Mouse (Mus musculus) heart, embryonic 14.5 days (tissue): Measurements from ENCODE around the gene Thg1l. TPM values are rescaled to one million over a fixed set of nuclear protein-coding genes. Genes with fewer than 3 reads are reported as not detected.

Source experiments
- ATAC-seq: fragments of 200-750 bp; cut with Nextera tagmentation; 2 replicates; pipeline ENCODE4 v1.8.0; 2017; ENCODE audit warnings: low read depth, moderate TSS enrichment; ENCODE audit not compliant: insufficient number of reproducible peaks, insufficient read depth, low FRiP score
- H3K27ac ChIP-seq, 2 experiments: fragments of 200-500 bp in 1 of 2; fragments of 300-500 bp in 1 of 2; sonication (generic) in 1 of 2; replicated peaks in 1 of 2; 2 replicates each; pipeline ENCODE4 v1.5.1; 2012 to 2014; ENCODE audit warnings: low read depth in 2 of 2, low read length in 2 of 2, control low read depth in 1 of 2, mild to moderate bottlenecking in 1 of 2, mixed read lengths in 1 of 2; ENCODE audit not compliant: control insufficient read depth in 1 of 2, insufficient read depth in 1 of 2
- H3K27me3 ChIP-seq: fragments of 300-500 bp; sonication (generic); 2 replicates; pipeline ENCODE4 v1.6.1; 2014; ENCODE audit warnings: mild to moderate bottlenecking, low read length, control low read depth; ENCODE audit not compliant: control insufficient read depth, insufficient read depth
- H3K36me3 ChIP-seq: fragments of 300-500 bp; sonication (generic); 2 replicates; pipeline ENCODE4 v1.6.1; 2014; ENCODE audit warnings: mild to moderate bottlenecking, control low read depth, low read length, mixed read lengths; ENCODE audit not compliant: control insufficient read depth, insufficient read depth
- H3K4me1 ChIP-seq, 2 experiments: fragments of 200-500 bp in 1 of 2; fragments of 300-500 bp in 1 of 2; sonication (generic) in 1 of 2; 2 replicates each; pipeline ENCODE4 v1.6.1; 2012 to 2014; ENCODE audit warnings: low read length in 2 of 2, control low read depth in 1 of 2, mixed read lengths in 1 of 2; ENCODE audit not compliant: control insufficient read depth in 2 of 2, insufficient read depth in 2 of 2
- H3K4me2 ChIP-seq: fragments of 300-500 bp; sonication (generic); 2 replicates; pipeline ENCODE4 v1.6.1; 2014; ENCODE audit warnings: mild to moderate bottlenecking, low read length
- H3K4me3 ChIP-seq, 2 experiments: fragments of 200-500 bp in 1 of 2; fragments of 300-500 bp in 1 of 2; sonication (generic) in 1 of 2; 2 replicates each; pipeline ENCODE4 v1.5.1; 2012 to 2014; ENCODE audit warnings: low read length in 2 of 2, mild to moderate bottlenecking in 2 of 2, control low read depth in 1 of 2, low read depth in 1 of 2, moderate library complexity in 1 of 2; ENCODE audit not compliant: control insufficient read depth in 1 of 2, insufficient read depth in 1 of 2
- H3K9ac ChIP-seq: fragments of 300-500 bp; sonication (generic); 2 replicates; pipeline ENCODE4 v1.6.1; 2014; ENCODE audit warnings: mild to moderate bottlenecking, low read length
- H3K9me3 ChIP-seq: fragments of 300-500 bp; sonication (generic); 2 replicates; pipeline ENCODE4 v1.6.1; 2016; ENCODE audit warnings: low read length, control low read depth; ENCODE audit not compliant: control insufficient read depth
- WGBS: fragments of 180-500 bp; shearing (Covaris S2); extraction: QIAGEN DNeasy Blood & Tissue Kit; methylation state at CpG from one replicate; pipeline ENCODE4 v1.1.7; 2014; 5-methylcytosine and 5-hydroxymethylcytosine counted together
- polyA plus RNA-seq: library from polyadenylated mRNA; unstranded; fragments of >200 nt; fragmentation: Nextera tagmentation; extraction: Ambion mirVana; gene quantifications from 2 replicates; pipeline ENCODE4 v1.2.1, GENCODE M21; 2014

Thg1l gene
- polyA plus RNA-seq, 1 experiment from 2014 or later, result 8.5 TPM

- ATAC-seq, result no peak
- Histone ChIP-seq H3K4me3 (no peak overlapping the region), H3K36me3 (no peaks in the 10 kb centered on the region), H3K4me1 (no peaks in the 10 kb centered on the region), H3K27me3 (0 out of 2 replicates have a peak, but pooled peaks cover 3% of the 10 kb centered on the region), H3K9ac (no peak overlapping the region), H3K9me3 (no peaks in the 10 kb centered on the region), H3K27ac (no peak overlapping the region), H3K4me2 (no peak overlapping the region)
- 76% methylated on average over 5 of the region's 5 CpGs for WGBS
Observed at GRCm38 (mm10) chr11:45973635-45974034, 18.3 kb upstream of the Thg1l start.

- no peaks in the 10 kb centered on the region for H3K4me1 ChIP-seq
- no peak overlapping the region for H3K9ac ChIP-seq
- WGBS, result 83% methylated on average over 3 of the region's 3 CpGs
- no peaks in the 10 kb centered on the region for H3K9me3 ChIP-seq
- H3K27ac ChIP-seq, result no peak overlapping the region
- H3K36me3 ChIP-seq, result no peaks in the 10 kb centered on the region
- H3K27me3 ChIP-seq, result no peaks in the 10 kb centered on the region
- no peak overlapping the region for H3K4me3 ChIP-seq
- H3K4me2 ChIP-seq, result no peak overlapping the region
- ATAC-seq, result no peak
Observed at GRCm38 (mm10) chr11:45968466-45968865, 13.2 kb upstream of the Thg1l start.

- WGBS, result 71% methylated on average over 4 of the region's 4 CpGs
Observed at GRCm38 (mm10) chr11:45966896-45967295, 11.6 kb upstream of the Thg1l start.

GRCm38 (mm10) chr11:45960003-45960402 is 4.7 kb upstream of the Thg1l start:
- Histone ChIP-seq H3K4me1 (no peaks in the 10 kb centered on the region), H3K36me3 (no peaks in the 10 kb centered on the region), H3K4me2 (no peak overlapping the region), H3K9ac (no peak overlapping the region), H3K9me3 (no peaks in the 10 kb centered on the region), H3K27ac (no peak overlapping the region), H3K27me3 (no peaks in the 10 kb centered on the region), H3K4me3 (no peak overlapping the region)
- no peak for ATAC-seq
- WGBS, result 84% methylated on average over 5 of the region's 5 CpGs

More at GRCm38 (mm10) chr11:45966896-45967295, 11.6 kb upstream of the Thg1l start:
- Histone ChIP-seq H3K4me2 (no peak overlapping the region), H3K4me3 (no peak overlapping the region), H3K4me1 (no peaks in the 10 kb centered on the region), H3K27me3 (no peaks in the 10 kb centered on the region), H3K9me3 (no peaks in the 10 kb centered on the region), H3K27ac (no peak overlapping the region), H3K9ac (no peak overlapping the region), H3K36me3 (no peaks in the 10 kb centered on the region)
- ATAC-seq, result no peak

- Histone ChIP-seq H3K27me3 (no peaks in the 10 kb centered on the region), H3K9ac (no peak overlapping the region), H3K4me1 (no peaks in the 10 kb centered on the region; a peak in 1 of 4 replicates), H3K9me3 (no peaks in the 10 kb centered on the region), H3K27ac (no peak overlapping the region), H3K4me2 (no peak overlapping the region), H3K4me3 (no peak overlapping the region), H3K36me3 (no peaks in the 10 kb centered on the region)
- no peak for ATAC-seq
- WGBS, result 68% methylated on average over 3 of the region's 3 CpGs
Observed at GRCm38 (mm10) chr11:45959598-45959997, 4.3 kb upstream of the Thg1l start.

GRCm38 (mm10) chr11:45947491-45947890 is 7.8 kb downstream of the Thg1l start:
- Histone ChIP-seq H3K4me3 (no peak overlapping the region), H3K36me3 (peaks cover 41% of the 10 kb centered on the region), H3K9me3 (no peaks in the 10 kb centered on the region), H3K4me1 (peaks cover 5 to 13% of the 10 kb centered on the region in 2 experiments; a peak in 2 of 4 replicates), H3K27ac (no peak overlapping the region), H3K9ac (no peak overlapping the region), H3K27me3 (no peaks in the 10 kb centered on the region), H3K4me2 (no peak overlapping the region)
- WGBS, result 74% methylated on average over 2 of the region's 2 CpGs
- no peak for ATAC-seq

GRCm38 (mm10) chr11:45946796-45947195 is 8.5 kb downstream of the Thg1l start:
- no peak overlapping the region for H3K9ac ChIP-seq
- peaks cover 35% of the 10 kb centered on the region for H3K36me3 ChIP-seq
- H3K4me3 ChIP-seq, result no peak overlapping the region
- 83% methylated on average over 4 of the region's 4 CpGs for WGBS
- no peak overlapping the region for H3K4me2 ChIP-seq
- no peak for ATAC-seq
- H3K9me3 ChIP-seq, result no peaks in the 10 kb centered on the region
- no peak overlapping the region for H3K27ac ChIP-seq
- no peaks in the 10 kb centered on the region for H3K27me3 ChIP-seq
- peaks cover 7 to 14% of the 10 kb centered on the region in 2 experiments; a peak in 2 of 4 replicates for H3K4me1 ChIP-seq

- ATAC-seq, result peak; percentile 81
- peak within 1 kb of the TSS; percentile 95 for H3K4me2 ChIP-seq
- peaks cover 14% of the 10 kb centered on the region for H3K36me3 ChIP-seq
- WGBS, result under 1% methylated on average over 51 of the region's 55 CpGs
- peaks cover 8 to 14% of the 10 kb centered on the region in 2 experiments; a peak in 2 of 4 replicates for H3K4me1 ChIP-seq
- peak within 1 kb of the TSS; percentile 65 to 94 for H3K4me3 ChIP-seq
- no peaks in the 10 kb centered on the region for H3K9me3 ChIP-seq
- H3K27me3 ChIP-seq, result no peaks in the 10 kb centered on the region
- peak within 1 kb of the TSS; percentile 20 to 81; a peak in 3 of 4 replicates for H3K27ac ChIP-seq
- peak within 1 kb of the TSS; percentile 94 for H3K9ac ChIP-seq
Observed at GRCm38 (mm10) chr11:45944643-45945156, 10.6 kb downstream of the Thg1l start, which contains the start of gene Lsm11. TSS of gene Lsm11 (minus strand) at chr11:45944935.
